Mouse (Mus musculus): ENCODE data around the gene Itpr2. TPM values are rescaled to one million over a fixed set of nuclear protein-coding genes. Genes with fewer than 3 reads are reported as not detected.

The Itpr2 gene
- total and polyA plus RNA-seq, 2 experiments from 2014 or later = 8.0 to 8.4 TPM

GRCm38 (mm10) chr6:146083056-146083961, 418.7 kb downstream of the Itpr2 start:
- no peaks in the 10 kb centered on the region for H3K36me3 ChIP-seq (ENCODE audit: insufficient read depth)
- H3K9me3 ChIP-seq (ENCODE audit: low read length) = no peaks in the 10 kb centered on the region; the same call in 1 of the 2 replicates
- no peak for DNase-seq
- ATAC-seq = peak; percentile 50; the same call in 1 of the 2 replicates
- H3K27ac ChIP-seq (ENCODE audit: low read depth, low read length) = no peak overlapping the region
- WGBS = 63% methylated on average over 15 of the region's 15 CpGs
- H3K4me3 ChIP-seq (ENCODE audit: low read depth, low read length) = no peak overlapping the region
- H3K9ac ChIP-seq = no peak overlapping the region
- H3K4me2 ChIP-seq (ENCODE audit: low read depth) = no peak overlapping the region
- no peaks in the 10 kb centered on the region for H3K4me1 ChIP-seq (ENCODE audit: insufficient read depth)
- no peaks in the 10 kb centered on the region for H3K27me3 ChIP-seq (ENCODE audit: insufficient read depth, low read length)
- TF ChIP-seq CTCF (IDR thresholded peaks at IDR 0.05; ENCODE audit: low read depth) = no peak

GRCm38 (mm10) chr6:146082476-146082875, 419.5 kb downstream of the Itpr2 start:
- 95% methylated on average over 9 of the region's 9 CpGs for WGBS
- ATAC-seq = no peak
- DNase-seq = no peak

GRCm38 (mm10) chr6:146081578-146081977, 420.4 kb downstream of the Itpr2 start:
- Histone ChIP-seq H3K9me3 (ENCODE audit: low read length) (no peaks in the 10 kb centered on the region; the same call in 1 of the 2 replicates), H3K4me1 (ENCODE audit: insufficient read depth) (no peaks in the 10 kb centered on the region), H3K9ac (no peak overlapping the region), H3K36me3 (ENCODE audit: insufficient read depth) (no peaks in the 10 kb centered on the region), H3K4me3 (ENCODE audit: low read depth, low read length) (no peak overlapping the region), H3K27me3 (ENCODE audit: insufficient read depth, low read length) (no peaks in the 10 kb centered on the region), H3K4me2 (ENCODE audit: low read depth) (no peak overlapping the region), H3K27ac (ENCODE audit: low read depth, low read length) (no peak overlapping the region)
- DNase-seq = no peak
- TF ChIP-seq CTCF (IDR thresholded peaks at IDR 0.05; ENCODE audit: low read depth) = no peak
- ATAC-seq = no peak
- WGBS = 91% methylated on average over 8 of the region's 8 CpGs

More at GRCm38 (mm10) chr6:146082476-146082875, 419.5 kb downstream of the Itpr2 start:
- Histone ChIP-seq H3K4me3 (ENCODE audit: low read depth, low read length) (no peak overlapping the region), H3K9me3 (ENCODE audit: low read length) (no peaks in the 10 kb centered on the region; the same call in 1 of the 2 replicates), H3K27me3 (ENCODE audit: insufficient read depth, low read length) (no peaks in the 10 kb centered on the region), H3K27ac (ENCODE audit: low read depth, low read length) (no peak overlapping the region), H3K4me1 (ENCODE audit: insufficient read depth) (no peaks in the 10 kb centered on the region), H3K36me3 (ENCODE audit: insufficient read depth) (no peaks in the 10 kb centered on the region), H3K4me2 (ENCODE audit: low read depth) (no peak overlapping the region), H3K9ac (no peak overlapping the region)
- no peak for TF ChIP-seq CTCF (IDR thresholded peaks at IDR 0.05; ENCODE audit: low read depth)

GRCm38 (mm10) chr6:146080546-146081512, 421.2 kb downstream of the Itpr2 start:
- no peak overlapping the region for H3K27ac ChIP-seq (ENCODE audit: low read depth, low read length)
- no peaks in the 10 kb centered on the region for H3K4me1 ChIP-seq (ENCODE audit: insufficient read depth)
- WGBS = 74% methylated on average over 18 of the region's 18 CpGs
- TF ChIP-seq CTCF (IDR thresholded peaks at IDR 0.05; ENCODE audit: low read depth) = no peak
- DNase-seq (no peak), ATAC-seq (no peak)
- no peak overlapping the region for H3K4me2 ChIP-seq (ENCODE audit: low read depth)
- H3K9ac ChIP-seq = no peak overlapping the region
- H3K36me3 ChIP-seq (ENCODE audit: insufficient read depth) = no peaks in the 10 kb centered on the region
- no peaks in the 10 kb centered on the region for H3K27me3 ChIP-seq (ENCODE audit: insufficient read depth, low read length)
- no peaks in the 10 kb centered on the region for H3K9me3 ChIP-seq (ENCODE audit: low read length)
- no peak overlapping the region for H3K4me3 ChIP-seq (ENCODE audit: low read depth, low read length)

- no peak for TF ChIP-seq CTCF (IDR thresholded peaks at IDR 0.05; ENCODE audit: low read depth)
- WGBS = 53% methylated on average over 3 of the region's 3 CpGs
- H3K27ac ChIP-seq (ENCODE audit: low read depth, low read length) = no peak overlapping the region
- H3K36me3 ChIP-seq (ENCODE audit: insufficient read depth) = no peaks in the 10 kb centered on the region
- H3K4me2 ChIP-seq (ENCODE audit: low read depth) = no peak overlapping the region
- no peak for ATAC-seq
- no peak overlapping the region for H3K9ac ChIP-seq
- no peak overlapping the region for H3K4me3 ChIP-seq (ENCODE audit: low read depth, low read length)
- H3K4me1 ChIP-seq (ENCODE audit: insufficient read depth) = no peaks in the 10 kb centered on the region
- H3K27me3 ChIP-seq (ENCODE audit: insufficient read depth, low read length) = no peaks in the 10 kb centered on the region
- H3K9me3 ChIP-seq (ENCODE audit: low read length) = no peaks in the 10 kb centered on the region
- no peak for DNase-seq
Observed at GRCm38 (mm10) chr6:146079734-146080443, 422.1 kb downstream of the Itpr2 start.

- WGBS = 47% methylated on average over 5 of the region's 5 CpGs
- Histone ChIP-seq H3K27ac (ENCODE audit: low read depth, low read length) (no peak overlapping the region), H3K9me3 (ENCODE audit: low read length) (no peaks in the 10 kb centered on the region), H3K4me2 (ENCODE audit: low read depth) (no peak overlapping the region), H3K9ac (no peak overlapping the region), H3K4me1 (ENCODE audit: insufficient read depth) (no peaks in the 10 kb centered on the region), H3K4me3 (ENCODE audit: low read depth, low read length) (no peak overlapping the region), H3K27me3 (ENCODE audit: insufficient read depth, low read length) (no peaks in the 10 kb centered on the region), H3K36me3 (ENCODE audit: insufficient read depth) (no peaks in the 10 kb centered on the region)
- peak; percentile 66 for ATAC-seq
- peak; percentile 73 for TF ChIP-seq CTCF (IDR thresholded peaks at IDR 0.05; ENCODE audit: low read depth)
- DNase-seq = peak; percentile 80
Observed at GRCm38 (mm10) chr6:146079261-146079660, 422.8 kb downstream of the Itpr2 start.

All from forebrain, postnatal 0 days (tissue).